Mouse (Mus musculus): ENCODE results near the gene Pyroxd2. TPM values are rescaled to one million over a fixed set of nuclear protein-coding genes. Genes with fewer than 3 reads are reported as not detected.
A peak's percentile ranks its signal among the peaks of the same experiment; 100 is the strongest.
"Not testable (repeated sequence)": the region's sequence is repeated elsewhere in the genome, so short reads cannot be mapped to it uniquely, and the experiment has no call there.

Gene Pyroxd2
- polyA plus RNA-seq, 1 experiment from 2014 or later = 5.6 TPM

- Histone ChIP-seq H3K4me2 (ENCODE audit: low read depth, low read length) (no peak overlapping the region), H3K27ac (ENCODE audit: low read length) (peak overlapping the region; percentile 60)
Measured at GRCm38 (mm10) chr19:42690256-42690655, 62.3 kb downstream of the Pyroxd2 start.

GRCm38 (mm10) chr19:42689786-42690185, 62.8 kb downstream of the Pyroxd2 start:
- H3K4me2 ChIP-seq (ENCODE audit: low read depth, low read length) = no peak overlapping the region
- ATAC-seq (ENCODE audit: low read depth) = peak; percentile 90
- H3K9me3 ChIP-seq (replicated peaks; ENCODE audit: control insufficient read depth, low read length) = no peaks in the 10 kb centered on the region
- H3K27me3 ChIP-seq (ENCODE audit: control insufficient read depth, insufficient read depth, low read depth, low read length) = no peaks in the 10 kb centered on the region
- no peaks in the 10 kb centered on the region for H3K36me3 ChIP-seq (ENCODE audit: control insufficient read depth, insufficient read depth)
- peak overlapping the region; percentile 60 for H3K27ac ChIP-seq (ENCODE audit: low read length)
- no peak overlapping the region for H3K9ac ChIP-seq (ENCODE audit: low read depth, low read length)
- H3K4me1 ChIP-seq (ENCODE audit: control insufficient read depth, low read depth, low read length) = no peaks in the 10 kb centered on the region
- no peak overlapping the region for H3K4me3 ChIP-seq (ENCODE audit: low read depth, low read length)
- 50% methylated on average over 4 of the region's 4 CpGs for WGBS (ENCODE audit: insufficient replicate concordance)

More at GRCm38 (mm10) chr19:42690256-42690655, 62.3 kb downstream of the Pyroxd2 start:
- Histone ChIP-seq H3K9ac (ENCODE audit: low read depth, low read length) (no peak overlapping the region), H3K4me3 (ENCODE audit: low read depth, low read length) (no peak overlapping the region), H3K27me3 (ENCODE audit: control insufficient read depth, insufficient read depth, low read depth, low read length) (no peaks in the 10 kb centered on the region), H3K36me3 (ENCODE audit: control insufficient read depth, insufficient read depth) (no peaks in the 10 kb centered on the region), H3K4me1 (ENCODE audit: control insufficient read depth, low read depth, low read length) (no peaks in the 10 kb centered on the region), H3K9me3 (replicated peaks; ENCODE audit: control insufficient read depth, low read length) (no peaks in the 10 kb centered on the region)
- 68% methylated on average over 1 of the region's 1 CpGs for WGBS (ENCODE audit: insufficient replicate concordance)
- peak; percentile 52 for ATAC-seq (ENCODE audit: low read depth)

GRCm38 (mm10) chr19:42689321-42689720, 63.3 kb downstream of the Pyroxd2 start:
- H3K9ac ChIP-seq (ENCODE audit: low read depth, low read length) = no peak overlapping the region
- no peak overlapping the region for H3K27ac ChIP-seq (ENCODE audit: low read length)
- no peaks in the 10 kb centered on the region for H3K27me3 ChIP-seq (ENCODE audit: control insufficient read depth, insufficient read depth, low read depth, low read length)
- 70% methylated on average over 11 of the region's 11 CpGs for WGBS (ENCODE audit: insufficient replicate concordance)
- no peaks in the 10 kb centered on the region for H3K4me1 ChIP-seq (ENCODE audit: control insufficient read depth, low read depth, low read length)
- no peaks in the 10 kb centered on the region for H3K36me3 ChIP-seq (ENCODE audit: control insufficient read depth, insufficient read depth)
- no peak overlapping the region for H3K4me2 ChIP-seq (ENCODE audit: low read depth, low read length)
- no peaks in the 10 kb centered on the region for H3K9me3 ChIP-seq (replicated peaks; ENCODE audit: control insufficient read depth, low read length)
- H3K4me3 ChIP-seq (ENCODE audit: low read depth, low read length) = no peak overlapping the region
- no peak for ATAC-seq (ENCODE audit: low read depth)

DNA sequence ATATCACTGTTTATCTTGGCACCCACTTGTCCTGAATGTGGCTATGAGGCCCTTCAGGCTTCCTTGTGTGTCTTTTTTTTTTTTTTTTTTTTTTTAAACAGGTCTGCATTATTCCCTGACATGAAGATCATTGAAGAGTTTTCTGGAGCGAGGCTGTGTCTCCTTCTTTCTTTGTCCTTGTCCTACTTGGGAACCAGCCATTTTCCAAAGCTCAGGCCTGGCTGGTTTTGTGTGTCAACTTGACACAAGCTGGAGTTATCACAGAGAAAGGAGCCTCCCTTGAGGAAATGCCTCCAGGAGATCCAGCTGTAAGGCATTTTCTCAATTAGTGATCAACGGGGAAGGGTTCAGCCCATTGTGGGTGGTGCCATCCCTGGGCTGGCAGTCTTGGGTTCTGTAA, 69.8 kb downstream of the Pyroxd2 start:
- H3K4me3 ChIP-seq (ENCODE audit: low read depth, low read length); H3K27me3 ChIP-seq (ENCODE audit: control insufficient read depth, insufficient read depth, low read depth, low read length); H3K9ac ChIP-seq (ENCODE audit: low read depth, low read length); H3K36me3 ChIP-seq (ENCODE audit: control insufficient read depth, insufficient read depth); H3K4me1 ChIP-seq (ENCODE audit: control insufficient read depth, low read depth, low read length); H3K4me2 ChIP-seq (ENCODE audit: low read depth, low read length); ATAC-seq (ENCODE audit: low read depth); H3K27ac ChIP-seq (ENCODE audit: low read length); H3K9me3 ChIP-seq (replicated peaks; ENCODE audit: control insufficient read depth, low read length): not testable (repeated sequence)
- WGBS (ENCODE audit: insufficient replicate concordance) = 54% methylated on average over 2 of the region's 2 CpGs

- no peak overlapping the region for H3K9ac ChIP-seq (ENCODE audit: low read depth, low read length)
- no peaks in the 10 kb centered on the region for H3K36me3 ChIP-seq (ENCODE audit: control insufficient read depth, insufficient read depth)
Measured at GRCm38 (mm10) chr19:42678191-42678590, 74.4 kb downstream of the Pyroxd2 start.

DNA sequence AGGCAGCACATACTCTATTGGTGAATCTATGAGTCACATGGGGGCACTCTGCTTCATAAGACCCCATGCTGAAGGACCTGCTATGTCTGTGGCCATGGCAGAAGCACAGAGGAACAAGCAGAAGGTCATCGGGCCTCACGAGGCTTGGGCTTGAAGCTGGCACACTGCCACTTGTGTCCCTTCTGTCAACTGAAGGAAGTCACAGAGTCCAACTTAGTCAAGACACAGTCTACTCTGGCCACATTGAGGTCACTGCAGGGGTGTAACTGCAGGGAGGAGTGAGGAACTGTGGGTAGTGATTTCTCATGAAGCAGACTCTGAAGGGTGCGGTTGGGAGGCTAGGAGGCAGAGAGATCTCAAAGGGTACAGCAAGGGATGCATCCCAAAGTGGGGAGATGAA, 75.1 kb downstream of the Pyroxd2 start:
- Histone ChIP-seq H3K27me3 (ENCODE audit: control insufficient read depth, insufficient read depth, low read depth, low read length) (no peaks in the 10 kb centered on the region), H3K9ac (ENCODE audit: low read depth, low read length) (no peak overlapping the region), H3K4me2 (ENCODE audit: low read depth, low read length) (no peak overlapping the region), H3K4me1 (ENCODE audit: control insufficient read depth, low read depth, low read length) (no peaks in the 10 kb centered on the region), H3K9me3 (replicated peaks; ENCODE audit: control insufficient read depth, low read length) (no peaks in the 10 kb centered on the region), H3K27ac (ENCODE audit: low read length) (no peak overlapping the region), H3K4me3 (ENCODE audit: low read depth, low read length) (no peak overlapping the region), H3K36me3 (ENCODE audit: control insufficient read depth, insufficient read depth) (no peaks in the 10 kb centered on the region)
- WGBS (ENCODE audit: insufficient replicate concordance) = 70% methylated on average over 3 of the region's 3 CpGs
- ATAC-seq (ENCODE audit: low read depth) = no peak

More at GRCm38 (mm10) chr19:42678191-42678590, 74.4 kb downstream of the Pyroxd2 start:
- WGBS (ENCODE audit: insufficient replicate concordance) = 51% methylated on average over 10 of the region's 10 CpGs
- ATAC-seq (ENCODE audit: low read depth) = no peak
- Histone ChIP-seq H3K4me1 (ENCODE audit: control insufficient read depth, low read depth, low read length) (no peaks in the 10 kb centered on the region), H3K27ac (ENCODE audit: low read length) (no peak overlapping the region), H3K4me2 (ENCODE audit: low read depth, low read length) (no peak overlapping the region), H3K27me3 (ENCODE audit: control insufficient read depth, insufficient read depth, low read depth, low read length) (no peaks in the 10 kb centered on the region), H3K9me3 (replicated peaks; ENCODE audit: control insufficient read depth, low read length) (no peaks in the 10 kb centered on the region), H3K4me3 (ENCODE audit: low read depth, low read length) (no peak overlapping the region)

- no peak overlapping the region for H3K4me3 ChIP-seq (ENCODE audit: low read depth, low read length)
- no peaks in the 10 kb centered on the region for H3K36me3 ChIP-seq (ENCODE audit: control insufficient read depth, insufficient read depth)
- H3K9ac ChIP-seq (ENCODE audit: low read depth, low read length) = no peak overlapping the region
- ATAC-seq (ENCODE audit: low read depth) = no peak
- 45% methylated on average over 3 of the region's 3 CpGs for WGBS (ENCODE audit: insufficient replicate concordance)
- no peaks in the 10 kb centered on the region for H3K9me3 ChIP-seq (replicated peaks; ENCODE audit: control insufficient read depth, low read length)
- no peak overlapping the region for H3K27ac ChIP-seq (ENCODE audit: low read length)
- H3K4me2 ChIP-seq (ENCODE audit: low read depth, low read length) = no peak overlapping the region
- H3K4me1 ChIP-seq (ENCODE audit: control insufficient read depth, low read depth, low read length) = no peaks in the 10 kb centered on the region
- H3K27me3 ChIP-seq (ENCODE audit: control insufficient read depth, insufficient read depth, low read depth, low read length) = no peaks in the 10 kb centered on the region
Measured at GRCm38 (mm10) chr19:42676931-42677330, 75.6 kb downstream of the Pyroxd2 start.

Other genes with a start within 250 kb of the Pyroxd2 start
- gene R3hcc1l, start 234.0 kb downstream of the Pyroxd2 start, polyA plus RNA-seq (2015; fragmentation: Nextera tagmentation; extraction: Ambion mirVana) = 9.5 and 12.4 TPM in 2 replicates
- 0.07 and 0.09 TPM in 2 replicates for gene Loxl4, start 140.0 kb downstream of the Pyroxd2 start, polyA plus RNA-seq (2015; fragmentation: Nextera tagmentation; extraction: Ambion mirVana)
- 6.0 and 6.2 TPM in 2 replicates for gene Hps1, start 27.2 kb upstream of the Pyroxd2 start, polyA plus RNA-seq (2015; fragmentation: Nextera tagmentation; extraction: Ambion mirVana)

All from liver, embryonic 16.5 days (tissue).